Mouse (Mus musculus): ENCODE data around the gene OR5BS1P.
"Not testable (repeated sequence)": the region's sequence is repeated elsewhere in the genome, so short reads cannot be mapped to it uniquely, and the experiment has no call there.

The OR5BS1P gene

GRCm38 (mm10) chr15:98469596-98469995 lies at the start of gene OR5BS1P:
Gene OR5BS1P, plus strand, starts transcription at chr15:98469896.
- DNase-seq (ENCODE audit: low read depth, low spot score): no peak

- no peak for DNase-seq (ENCODE audit: low read depth, low spot score)
Measured at GRCm38 (mm10) chr15:98420897-98421296, 48.8 kb upstream of the OR5BS1P start.

- DNase-seq (ENCODE audit: low read depth, low spot score): no peak
Measured at GRCm38 (mm10) chr15:98424326-98424725, 45.4 kb upstream of the OR5BS1P start.

- no peak for DNase-seq (ENCODE audit: low read depth, low spot score)
Measured at GRCm38 (mm10) chr15:98424753-98425152, 44.9 kb upstream of the OR5BS1P start.

- DNase-seq (ENCODE audit: low read depth, low spot score): no peak
Measured at GRCm38 (mm10) chr15:98425188-98425587, 44.5 kb upstream of the OR5BS1P start.

- DNase-seq (ENCODE audit: low read depth, low spot score): not testable (repeated sequence)
Measured at GRCm38 (mm10) chr15:98430925-98431324, 38.8 kb upstream of the OR5BS1P start, which contains the start of gene Olfr282. Gene Olfr282, plus strand, starts transcription at chr15:98431225.

GRCm38 (mm10) chr15:98444561-98444960 lies 25.1 kb upstream of the OR5BS1P start:
- no peak for DNase-seq (ENCODE audit: low read depth, low spot score)

GRCm38 (mm10) chr15:98448521-98448920 lies 21.2 kb upstream of the OR5BS1P start:
- DNase-seq (ENCODE audit: low read depth, low spot score): peak; percentile 16

- no peak for DNase-seq (ENCODE audit: low read depth, low spot score)
Measured at GRCm38 (mm10) chr15:98452288-98452687, 17.4 kb upstream of the OR5BS1P start, which contains the start of gene Olfr281. Gene Olfr281, plus strand, starts transcription at chr15:98452588.

GRCm38 (mm10) chr15:98471539-98471938 lies 1.8 kb downstream of the OR5BS1P start:
- no peak for DNase-seq (ENCODE audit: low read depth, low spot score)

GRCm38 (mm10) chr15:98474958-98475357 lies 5.3 kb downstream of the OR5BS1P start:
- no peak for DNase-seq (ENCODE audit: low read depth, low spot score)

GRCm38 (mm10) chr15:98475382-98475781 lies 5.7 kb downstream of the OR5BS1P start:
- peak; percentile 13 for DNase-seq (ENCODE audit: low read depth, low spot score)

GRCm38 (mm10) chr15:98476281-98476680 lies 6.6 kb downstream of the OR5BS1P start:
- DNase-seq (ENCODE audit: low read depth, low spot score): no peak

- no peak for DNase-seq (ENCODE audit: low read depth, low spot score)
Measured at GRCm38 (mm10) chr15:98479568-98480102, 9.9 kb downstream of the OR5BS1P start.

GRCm38 (mm10) chr15:98482701-98483100 lies 13.0 kb downstream of the OR5BS1P start, which contains the start of gene Lalba:
Gene Lalba, minus strand, starts transcription at chr15:98482721.
- no peak for DNase-seq (ENCODE audit: low read depth, low spot score)

GRCm38 (mm10) chr15:98483907-98484886 lies 14.5 kb downstream of the OR5BS1P start:
- DNase-seq (ENCODE audit: low read depth, low spot score): no peak

GRCm38 (mm10) chr15:98486433-98487021 lies 16.8 kb downstream of the OR5BS1P start:
- DNase-seq (ENCODE audit: low read depth, low spot score): no peak

- DNase-seq (ENCODE audit: low read depth, low spot score): no peak
Measured at GRCm38 (mm10) chr15:98491332-98491731, 21.6 kb downstream of the OR5BS1P start.

- DNase-seq (ENCODE audit: low read depth, low spot score): no peak
Measured at GRCm38 (mm10) chr15:98492102-98492501, 22.4 kb downstream of the OR5BS1P start, which contains the start of gene Olfr279. Gene Olfr279, plus strand, starts transcription at chr15:98492402.

GRCm38 (mm10) chr15:98497631-98498030 lies 27.9 kb downstream of the OR5BS1P start:
- DNase-seq (ENCODE audit: low read depth, low spot score): no peak

- no peak for DNase-seq (ENCODE audit: low read depth, low spot score)
Measured at GRCm38 (mm10) chr15:98503317-98503716, 33.6 kb downstream of the OR5BS1P start.

- DNase-seq (ENCODE audit: low read depth, low spot score): no peak
Measured at GRCm38 (mm10) chr15:98504514-98504913, 34.8 kb downstream of the OR5BS1P start.

Data from retina, adult 2 months (tissue).